Mouse (Mus musculus): ENCODE data around the gene Cyb5rl. TPM values are rescaled to one million over a fixed set of nuclear protein-coding genes. Genes with fewer than 3 reads are reported as not detected.

Gene Cyb5rl
- polyA plus RNA-seq (2015; fragmentation: Nextera tagmentation; extraction: Ambion mirVana) = 6.1 and 6.6 TPM in 2 replicates

DNA sequence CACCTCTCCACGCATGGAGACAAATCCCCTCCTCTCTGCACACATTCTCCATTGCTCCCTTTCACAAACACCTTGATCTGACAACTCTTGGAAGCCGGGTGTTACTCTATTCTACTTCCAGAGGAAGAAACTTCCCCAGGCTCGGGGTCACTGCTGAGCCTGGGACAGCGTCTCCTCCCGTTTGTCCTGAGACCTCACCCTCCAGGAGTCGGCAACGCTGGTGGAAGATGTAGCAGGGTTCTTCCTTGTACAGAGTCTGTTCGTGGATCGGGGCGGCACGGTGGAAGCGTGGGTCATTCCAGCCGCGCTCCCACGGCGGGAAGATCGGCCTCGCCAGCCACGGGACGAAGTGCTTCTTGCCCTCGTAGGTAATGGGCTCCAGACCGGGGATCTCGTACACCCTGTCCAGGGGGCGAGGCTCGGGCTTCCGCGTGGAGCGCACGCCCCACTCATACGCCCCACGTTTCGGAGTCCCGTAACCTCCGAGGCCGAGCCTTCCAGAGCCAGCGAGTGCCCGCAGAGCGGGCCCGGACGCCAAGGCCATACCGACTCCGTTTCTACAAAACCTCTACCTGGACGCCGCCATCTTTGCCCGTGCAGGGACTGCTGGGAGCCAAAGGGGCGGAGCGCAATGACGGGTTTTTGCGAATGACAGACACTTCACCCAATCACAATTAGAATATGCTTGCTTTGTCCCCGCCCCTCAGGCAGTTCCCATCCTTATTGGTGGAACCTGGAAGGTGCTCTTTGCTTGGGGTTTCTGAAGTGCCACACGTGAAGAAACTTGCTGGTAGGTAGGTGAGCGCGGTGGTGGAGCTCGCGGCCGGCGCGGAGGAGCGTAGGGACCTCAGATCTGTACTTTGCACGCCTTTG is at the start of gene Cyb5rl, which contains the start of gene Mrpl37:
Cyb5rl (plus strand) TSS at position 737 of the 873 bp plus-strand sequence.
Mrpl37 (minus strand) TSS at position 617 of the 873 bp plus-strand sequence.
- Histone ChIP-seq H3K4me1 (replicated peaks) (peaks cover 9% of the 10 kb centered on the region), H3K27ac (peak within 1 kb of the TSS; percentile 37; the same call in 1 of the 2 replicates), H3K9me3 (no peaks in the 10 kb centered on the region), H3K36me3 (peaks cover 29% of the 10 kb centered on the region), H3K9ac (peak within 1 kb of the TSS; percentile 80), H3K4me2 (replicated peaks) (peak within 1 kb of the TSS; percentile 96), H3K27me3 (replicated peaks) (no peaks in the 10 kb centered on the region), H3K4me3 (replicated peaks) (peak within 1 kb of the TSS; percentile 80)
- ATAC-seq = peak; percentile 100
- under 1% methylated on average over 60 of the region's 60 CpGs for WGBS

DNA sequence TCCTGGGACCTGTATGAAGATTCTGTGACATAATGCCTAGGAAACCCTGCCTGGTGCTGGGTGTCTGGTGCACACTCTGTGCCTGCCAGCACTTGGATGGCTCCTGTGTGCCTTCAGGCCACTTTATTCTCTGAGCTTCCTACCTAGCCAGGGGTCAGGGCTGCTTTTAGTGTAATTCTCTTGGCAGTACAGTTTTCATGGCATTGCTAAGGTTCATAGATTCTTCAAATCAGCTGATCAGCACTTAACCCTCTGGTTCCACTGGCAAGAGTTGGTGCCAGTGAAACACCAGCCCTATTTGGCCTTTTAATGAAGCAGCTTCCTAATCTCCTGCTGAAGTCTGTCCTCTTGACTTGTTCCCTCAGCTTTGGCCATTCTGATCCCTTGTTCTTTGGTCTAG is 49.5 kb upstream of the Cyb5rl start:
- ATAC-seq = no peak
- Histone ChIP-seq H3K4me3 (replicated peaks) (no peak overlapping the region), H3K9me3 (no peaks in the 10 kb centered on the region), H3K9ac (no peak overlapping the region), H3K36me3 (no peaks in the 10 kb centered on the region), H3K27ac (no peak overlapping the region), H3K4me1 (replicated peaks) (peaks cover 48% of the 10 kb centered on the region), H3K4me2 (replicated peaks) (no peak overlapping the region), H3K27me3 (replicated peaks) (no peaks in the 10 kb centered on the region)

DNA sequence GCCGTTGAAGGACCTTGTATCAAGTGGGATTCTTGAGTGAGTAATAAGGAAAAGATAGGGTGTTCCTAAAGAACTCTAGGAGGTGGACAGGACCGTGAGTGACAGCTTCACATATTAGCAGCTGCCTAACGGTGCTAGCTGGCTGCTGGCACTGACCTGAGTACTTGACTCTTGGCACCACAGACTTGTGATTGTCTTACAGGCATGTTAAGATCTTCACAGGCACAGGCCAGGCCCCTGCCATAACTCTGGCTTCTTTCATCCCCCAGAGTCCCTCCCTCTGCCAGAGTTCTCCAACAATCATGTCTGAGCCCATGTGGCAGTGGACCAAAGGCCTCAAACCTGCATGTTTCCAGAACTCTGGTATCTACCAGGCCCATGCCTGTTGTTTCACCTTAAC is 48.3 kb upstream of the Cyb5rl start:
- Histone ChIP-seq H3K27ac (peak overlapping the region; percentile 19; the same call in 1 of the 2 replicates), H3K4me3 (replicated peaks) (no peak overlapping the region), H3K27me3 (replicated peaks) (no peaks in the 10 kb centered on the region), H3K4me1 (replicated peaks) (peaks cover 44% of the 10 kb centered on the region), H3K36me3 (no peaks in the 10 kb centered on the region), H3K4me2 (replicated peaks) (no peak overlapping the region), H3K9ac (no peak overlapping the region), H3K9me3 (no peaks in the 10 kb centered on the region)
- WGBS = 49% methylated on average over 3 of the region's 3 CpGs
- ATAC-seq = no peak

DNA sequence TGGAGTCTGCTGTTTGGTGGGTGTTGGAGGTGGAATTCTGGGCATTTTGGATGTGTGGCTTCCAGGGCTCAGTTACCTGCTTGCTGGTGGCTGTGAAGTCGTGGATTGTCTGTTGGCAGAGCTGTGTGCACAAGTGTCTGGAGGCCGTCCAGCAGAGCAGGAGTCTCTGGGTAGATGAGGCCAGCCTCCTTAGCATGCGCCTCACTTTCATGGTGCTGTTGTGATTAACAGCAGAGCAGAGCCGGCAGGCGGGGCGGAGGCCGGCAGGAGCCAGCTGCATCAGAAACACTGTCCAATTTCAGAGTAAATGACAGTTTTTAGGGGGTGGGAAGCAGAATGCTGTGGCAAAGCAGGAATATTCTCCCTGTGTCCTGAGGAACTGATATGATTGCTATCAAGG is 47.8 kb upstream of the Cyb5rl start:
- Histone ChIP-seq H3K27me3 (replicated peaks) (no peaks in the 10 kb centered on the region), H3K9ac (no peak overlapping the region), H3K9me3 (no peaks in the 10 kb centered on the region), H3K36me3 (no peaks in the 10 kb centered on the region), H3K27ac (peak overlapping the region; percentile 19), H3K4me1 (replicated peaks) (peaks cover 44% of the 10 kb centered on the region), H3K4me3 (replicated peaks) (no peak overlapping the region), H3K4me2 (replicated peaks) (no peak overlapping the region)
- WGBS = 30% methylated on average over 7 of the region's 7 CpGs
- no peak for ATAC-seq

DNA sequence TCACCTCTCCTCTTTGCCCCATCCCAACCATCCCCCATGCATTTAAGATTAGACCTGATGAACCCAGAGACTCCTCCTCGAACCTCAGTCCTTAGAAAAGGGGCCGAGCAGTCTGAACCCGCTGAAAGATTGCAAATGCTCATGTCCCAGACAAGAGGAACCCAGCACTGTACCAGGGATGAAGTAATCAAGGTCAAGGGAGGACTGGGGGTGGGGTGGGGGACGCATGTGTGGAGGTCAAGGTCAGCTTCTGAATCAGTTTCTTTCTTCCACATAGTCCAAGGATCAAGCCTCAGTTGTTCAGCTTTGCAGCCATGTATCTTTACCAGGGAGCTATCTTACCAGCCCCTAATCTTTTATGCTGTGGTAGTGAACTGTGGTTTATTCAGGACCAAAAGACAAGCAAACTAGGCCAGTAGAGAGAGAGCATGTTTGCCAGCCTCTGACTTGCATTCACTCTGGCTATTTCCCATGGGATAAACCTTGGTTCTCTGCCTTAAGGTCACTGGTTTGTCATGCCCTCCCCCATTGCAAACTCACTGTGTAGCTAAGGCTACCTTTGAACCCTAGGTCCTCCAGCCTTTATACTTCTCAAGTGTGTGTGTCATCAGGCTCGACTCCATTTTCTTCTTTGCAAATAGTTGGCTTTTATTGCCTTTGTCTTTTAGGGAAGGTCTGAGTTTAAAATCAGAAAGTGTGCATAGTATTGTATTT is 46.3 kb upstream of the Cyb5rl start:
- H3K9ac ChIP-seq = no peak overlapping the region
- ATAC-seq = peak; percentile 37; the same call in 1 of the 2 replicates
- peak overlapping the region; percentile 29; the same call in 1 of the 2 replicates for H3K27ac ChIP-seq
- 60% methylated on average over 5 of the region's 5 CpGs for WGBS
- peaks cover 49% of the 10 kb centered on the region for H3K4me1 ChIP-seq (replicated peaks)
- H3K36me3 ChIP-seq = no peaks in the 10 kb centered on the region
- no peaks in the 10 kb centered on the region for H3K27me3 ChIP-seq (replicated peaks)
- no peak overlapping the region for H3K4me2 ChIP-seq (replicated peaks)
- H3K4me3 ChIP-seq (replicated peaks) = no peak overlapping the region
- no peaks in the 10 kb centered on the region for H3K9me3 ChIP-seq

DNA sequence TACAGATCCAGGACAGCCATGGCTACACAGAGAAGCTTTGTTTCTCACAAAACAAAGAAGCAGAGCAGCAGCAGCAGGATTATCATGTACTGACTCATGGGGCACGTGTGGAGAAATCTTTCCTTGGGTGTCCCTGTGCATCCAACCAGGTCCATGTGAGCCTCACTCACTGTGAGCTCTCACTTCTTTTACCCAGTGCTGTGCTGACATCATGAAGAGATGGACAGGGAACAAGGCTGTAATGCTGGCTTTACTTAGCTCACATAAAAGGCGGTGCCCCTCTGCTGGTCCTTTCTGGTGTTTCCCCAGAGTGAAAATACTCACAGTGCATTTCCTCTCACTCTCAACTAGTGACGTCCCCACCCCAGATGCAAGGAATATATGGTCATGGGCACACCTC is 45.3 kb upstream of the Cyb5rl start:
- Histone ChIP-seq H3K4me3 (replicated peaks) (no peak overlapping the region), H3K36me3 (no peaks in the 10 kb centered on the region), H3K27me3 (replicated peaks) (no peaks in the 10 kb centered on the region), H3K4me2 (replicated peaks) (no peak overlapping the region), H3K9ac (no peak overlapping the region), H3K27ac (0 out of 2 replicates have a peak overlapping the region, but pooled peaks have one; percentile 3), H3K4me1 (replicated peaks) (peaks cover 47% of the 10 kb centered on the region), H3K9me3 (no peaks in the 10 kb centered on the region)
- WGBS = 54% methylated on average over 3 of the region's 3 CpGs
- no peak for ATAC-seq

DNA sequence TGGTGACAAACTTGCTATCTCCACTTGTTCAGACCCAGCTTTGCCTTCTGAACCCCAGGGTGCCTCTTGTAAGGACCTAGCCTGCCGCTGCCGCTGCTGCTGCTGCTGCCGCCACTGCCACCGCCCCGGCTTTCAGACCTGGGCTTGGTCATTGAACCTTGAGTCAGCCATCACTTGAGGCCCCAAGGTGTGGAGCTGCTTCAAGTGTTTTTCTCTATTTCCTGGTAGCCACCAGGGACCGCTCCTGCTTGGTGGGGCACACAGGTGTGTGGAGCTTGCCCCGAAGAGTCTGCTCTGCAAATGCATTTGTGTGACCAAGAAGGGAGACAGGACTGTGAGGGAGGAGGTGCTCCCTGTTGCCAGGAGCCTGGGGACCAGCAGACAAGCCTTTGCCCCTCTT is 41.9 kb upstream of the Cyb5rl start:
- H3K4me2 ChIP-seq (replicated peaks) = peak overlapping the region; percentile 9; the same call in 1 of the 2 replicates
- peaks cover 27% of the 10 kb centered on the region for H3K4me1 ChIP-seq (replicated peaks)
- H3K27me3 ChIP-seq (replicated peaks) = no peaks in the 10 kb centered on the region
- H3K9ac ChIP-seq = no peak overlapping the region
- ATAC-seq = peak; percentile 76
- H3K9me3 ChIP-seq = no peaks in the 10 kb centered on the region
- no peak overlapping the region for H3K4me3 ChIP-seq (replicated peaks)
- peaks cover 8% of the 10 kb centered on the region for H3K36me3 ChIP-seq
- peak overlapping the region; percentile 69 for H3K27ac ChIP-seq
- WGBS = 53% methylated on average over 7 of the region's 7 CpGs

DNA sequence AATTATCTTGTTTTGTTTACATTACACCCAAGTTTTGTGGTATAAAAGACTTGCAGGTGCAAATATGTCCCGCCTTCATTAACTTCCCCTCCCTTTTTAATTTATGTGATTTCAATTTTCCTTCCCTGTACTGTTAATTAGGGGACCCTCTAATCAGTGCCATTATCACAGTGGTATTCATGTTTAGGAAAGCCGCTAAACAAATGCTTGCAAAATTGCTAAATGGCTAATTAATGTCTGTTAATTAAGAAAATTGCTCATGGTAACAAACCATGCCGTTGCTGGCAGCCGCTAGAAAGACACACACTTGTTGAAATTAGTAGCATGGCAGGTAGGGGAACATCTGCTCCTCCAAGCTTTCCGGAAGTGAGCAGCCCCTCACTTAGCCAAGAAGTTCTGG is 41.4 kb upstream of the Cyb5rl start:
- 87% methylated on average over 5 of the region's 5 CpGs for WGBS
- Histone ChIP-seq H3K4me1 (replicated peaks) (peaks cover 26% of the 10 kb centered on the region), H3K4me2 (replicated peaks) (no peak overlapping the region), H3K27ac (peak overlapping the region; percentile 71), H3K4me3 (replicated peaks) (no peak overlapping the region), H3K9ac (no peak overlapping the region), H3K36me3 (peaks cover 9% of the 10 kb centered on the region), H3K9me3 (no peaks in the 10 kb centered on the region), H3K27me3 (replicated peaks) (no peaks in the 10 kb centered on the region)
- no peak for ATAC-seq

DNA sequence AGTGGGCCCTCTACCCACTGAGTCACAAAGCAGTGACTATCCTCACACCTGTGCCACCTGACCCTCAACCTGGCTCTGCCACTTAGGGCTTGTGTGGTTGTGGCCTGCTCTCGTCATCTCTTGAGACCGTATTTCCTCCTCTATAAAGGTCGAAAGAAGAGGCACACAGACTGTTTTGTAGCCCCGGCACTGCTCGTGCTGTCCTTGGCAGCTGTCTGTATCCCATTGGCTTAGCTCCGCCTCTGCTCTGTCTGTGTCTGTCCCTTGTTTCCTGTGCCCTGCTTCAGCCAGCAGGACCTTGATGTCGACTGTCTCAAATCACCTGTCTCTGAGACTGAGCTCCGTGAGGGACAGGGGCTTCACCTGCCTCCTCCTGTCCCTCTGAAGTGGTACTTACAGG is 40.3 kb upstream of the Cyb5rl start:
- peaks cover 12% of the 10 kb centered on the region for H3K36me3 ChIP-seq
- no peak for ATAC-seq
- no peaks in the 10 kb centered on the region for H3K27me3 ChIP-seq (replicated peaks)
- no peak overlapping the region for H3K4me2 ChIP-seq (replicated peaks)
- H3K9me3 ChIP-seq = no peaks in the 10 kb centered on the region
- 61% methylated on average over 8 of the region's 8 CpGs for WGBS
- peaks cover 18% of the 10 kb centered on the region for H3K4me1 ChIP-seq (replicated peaks)
- no peak overlapping the region for H3K4me3 ChIP-seq (replicated peaks)
- H3K9ac ChIP-seq = no peak overlapping the region
- H3K27ac ChIP-seq = no peak overlapping the region

DNA sequence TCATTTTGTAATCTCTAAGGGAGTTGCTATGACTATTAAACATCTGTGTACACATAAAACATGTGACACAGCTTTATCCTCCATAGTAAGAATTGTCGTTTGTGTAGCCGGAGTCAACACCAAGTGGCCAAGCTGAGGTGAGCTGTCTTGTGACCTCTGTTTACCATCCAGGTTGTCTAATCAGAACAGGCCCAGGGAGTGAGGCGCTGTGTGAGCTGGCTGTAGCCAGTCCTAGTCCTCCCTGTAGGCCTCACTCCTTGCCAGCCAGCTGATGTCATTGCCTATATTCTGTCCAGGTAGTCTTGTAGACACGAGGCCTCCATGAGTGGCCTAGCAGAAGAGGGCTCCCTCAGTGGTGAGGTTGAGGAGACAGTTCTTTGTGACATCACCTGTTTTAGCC is 31.1 kb upstream of the Cyb5rl start:
- no peak overlapping the region for H3K4me2 ChIP-seq (replicated peaks)
- ATAC-seq = no peak
- H3K27me3 ChIP-seq (replicated peaks) = no peaks in the 10 kb centered on the region
- H3K9me3 ChIP-seq = no peaks in the 10 kb centered on the region
- no peak overlapping the region for H3K27ac ChIP-seq
- no peak overlapping the region for H3K9ac ChIP-seq
- no peak overlapping the region for H3K4me3 ChIP-seq (replicated peaks)
- WGBS = 78% methylated on average over 4 of the region's 4 CpGs
- H3K36me3 ChIP-seq = peaks cover 45% of the 10 kb centered on the region
- H3K4me1 ChIP-seq (replicated peaks) = no peaks in the 10 kb centered on the region

DNA sequence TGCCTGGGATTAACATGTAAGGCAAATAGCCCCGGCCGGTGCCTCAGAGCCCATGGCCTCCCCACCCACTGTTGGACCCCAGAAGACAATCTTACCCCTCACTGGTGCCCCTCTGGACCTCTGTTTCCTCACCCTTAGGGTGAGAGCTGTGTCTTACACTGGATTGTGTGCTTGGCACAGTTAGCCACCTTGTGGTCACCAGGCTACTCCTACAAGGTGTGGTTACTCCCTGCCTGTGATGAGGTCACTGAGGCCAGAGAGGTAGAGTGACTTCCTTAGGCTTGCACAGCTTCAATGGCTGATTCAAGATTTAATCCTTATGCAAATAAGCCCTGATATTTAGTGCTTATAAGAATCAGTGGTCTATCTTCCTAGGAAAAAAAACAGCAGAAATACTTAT is 29.8 kb upstream of the Cyb5rl start:
- no peaks in the 10 kb centered on the region for H3K9me3 ChIP-seq
- peaks cover 48% of the 10 kb centered on the region for H3K36me3 ChIP-seq
- H3K9ac ChIP-seq = no peak overlapping the region
- no peak overlapping the region for H3K4me3 ChIP-seq (replicated peaks)
- ATAC-seq = no peak
- H3K4me1 ChIP-seq (replicated peaks) = no peaks in the 10 kb centered on the region
- H3K27me3 ChIP-seq (replicated peaks) = no peaks in the 10 kb centered on the region
- no peak overlapping the region for H3K4me2 ChIP-seq (replicated peaks)
- WGBS = 91% methylated on average over 2 of the region's 2 CpGs
- H3K27ac ChIP-seq = no peak overlapping the region

DNA sequence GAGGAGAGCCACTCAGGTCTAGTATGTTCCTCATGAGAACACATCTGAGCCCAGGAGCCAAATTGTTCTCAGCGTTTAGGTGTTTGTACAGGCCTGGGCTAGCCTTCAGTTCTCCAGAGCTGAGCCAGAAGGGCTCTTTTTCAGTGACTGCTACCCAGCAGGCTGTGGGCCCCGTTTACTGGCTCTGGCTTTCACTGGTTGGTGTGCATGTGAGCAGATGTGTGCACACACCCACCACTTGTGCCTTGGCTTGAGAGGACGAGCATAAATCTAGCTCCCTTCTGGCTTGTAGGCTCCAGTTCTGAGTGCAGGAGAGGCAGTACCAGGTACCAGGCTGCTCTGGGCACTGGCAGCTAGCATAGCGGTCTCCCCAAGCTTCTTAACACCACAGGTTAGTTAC is 28.5 kb upstream of the Cyb5rl start:
- peaks cover 44% of the 10 kb centered on the region for H3K36me3 ChIP-seq
- no peak for ATAC-seq
- H3K4me2 ChIP-seq (replicated peaks) = no peak overlapping the region
- WGBS = 84% methylated on average over 4 of the region's 4 CpGs
- H3K9me3 ChIP-seq = no peaks in the 10 kb centered on the region
- no peak overlapping the region for H3K9ac ChIP-seq
- H3K4me1 ChIP-seq (replicated peaks) = no peaks in the 10 kb centered on the region
- H3K27me3 ChIP-seq (replicated peaks) = no peaks in the 10 kb centered on the region
- H3K4me3 ChIP-seq (replicated peaks) = no peak overlapping the region
- no peak overlapping the region for H3K27ac ChIP-seq

All from intestine, embryonic 15.5 days (tissue).